Mouse (Mus musculus) layer of hippocampus, adult 2 months (tissue): ENCODE results near the gene Kctd13. TPM values are rescaled to one million over a fixed set of nuclear protein-coding genes. Genes with fewer than 3 reads are reported as not detected.
A peak's percentile ranks its signal among the peaks of the same experiment; 100 is the strongest.

Source experiments
- DNase-seq, 2 experiments: peaks; one replicate each; pipeline ENCODE4 v3.0.0; 2022; ENCODE audit warnings: low spot score in 2 of 2
- H3K27ac ChIP-seq: fragments of 200-600 bp; 2 replicates; pipeline ENCODE4 v1.8.1; 2022
- H3K4me3 ChIP-seq: fragments of 200-600 bp; 2 replicates; pipeline ENCODE4 v1.8.1; 2022; ENCODE audit warnings: mild to moderate bottlenecking
- CTCF ChIP-seq: fragments of 200-600 bp; conservative IDR thresholded peaks from 2 replicates; pipeline ENCODE4 v1.8.1; 2022; ENCODE audit warnings: antibody characterized with exemption, mild to moderate bottlenecking, moderate library complexity
- total RNA-seq, 2 experiments: library from RNA; stranded (reverse); gene quantifications; 2 replicates each; pipeline ENCODE4 v1.2.3; 2021

The Kctd13 gene
- total RNA-seq, 2 experiments from 2014 or later = 164 to 166 TPM

DNA sequence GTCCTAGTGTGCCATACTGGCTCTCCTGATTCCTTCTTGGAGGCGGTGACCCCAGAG lies 47.0 kb downstream of the Kctd13 start, which contains the start of gene Cdipt:
Cdipt (plus strand) TSS at position 22 of the 57 bp plus-strand sequence.
- peak within 1 kb of the TSS; percentile 100 for H3K4me3 ChIP-seq
- DNase-seq = no peak
- TF ChIP-seq CTCF = no peak
- H3K27ac ChIP-seq = peak within 1 kb of the TSS; percentile 100

DNA sequence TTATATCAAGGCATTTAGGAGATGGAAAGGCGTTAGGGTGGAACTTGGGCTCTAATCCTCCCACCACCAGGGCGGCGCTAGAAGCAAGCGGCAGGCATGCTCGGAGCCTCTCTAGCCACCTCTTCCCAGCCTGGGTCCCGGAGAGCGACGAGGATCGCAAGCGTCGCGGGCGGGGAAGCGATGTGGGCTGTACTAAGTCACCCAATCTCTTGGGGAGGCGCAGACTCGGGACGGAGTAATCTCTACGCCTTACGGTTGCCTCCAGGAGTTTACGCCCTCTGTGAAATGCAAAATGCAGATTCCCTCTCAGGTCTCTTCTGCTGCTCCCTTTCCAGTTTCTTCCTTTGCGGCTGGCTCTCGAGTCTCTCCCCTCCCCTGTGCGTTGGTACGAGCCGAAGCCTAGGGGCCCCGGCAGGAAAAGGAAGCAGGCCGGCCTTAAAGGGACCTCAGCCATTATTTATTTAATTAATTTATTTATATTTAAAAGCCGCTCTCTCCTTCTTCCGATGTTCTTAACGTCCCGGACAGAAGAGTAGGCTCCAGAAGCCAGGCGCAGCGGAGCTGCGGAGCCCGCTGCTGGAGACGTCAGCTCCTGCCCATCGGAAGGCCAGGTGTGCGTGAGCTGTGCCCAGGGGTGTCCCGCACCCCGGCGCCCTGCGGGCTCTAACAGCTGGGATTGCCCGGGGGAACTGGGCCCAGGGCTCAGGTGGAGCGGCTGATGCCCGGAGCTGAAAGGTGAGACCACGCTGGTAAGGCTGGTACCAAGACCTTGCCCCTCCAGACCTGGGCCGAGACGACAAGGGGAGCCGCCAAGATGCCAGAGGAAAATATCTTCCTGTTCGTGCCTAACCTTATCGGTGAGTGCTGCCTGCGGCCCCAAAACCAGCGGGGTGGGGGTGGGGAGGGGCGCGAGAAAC lies 47.5 kb downstream of the Kctd13 start, which contains the start of gene Cdiptos:
Cdiptos (minus strand) TSS at position 149 of the 917 bp plus-strand sequence.
- Histone ChIP-seq H3K27ac (peak within 1 kb of the TSS; percentile 100), H3K4me3 (peak within 1 kb of the TSS; percentile 100)
- peak; percentile 98 for TF ChIP-seq CTCF
- peak; percentile 95 to 98 for DNase-seq

DNA sequence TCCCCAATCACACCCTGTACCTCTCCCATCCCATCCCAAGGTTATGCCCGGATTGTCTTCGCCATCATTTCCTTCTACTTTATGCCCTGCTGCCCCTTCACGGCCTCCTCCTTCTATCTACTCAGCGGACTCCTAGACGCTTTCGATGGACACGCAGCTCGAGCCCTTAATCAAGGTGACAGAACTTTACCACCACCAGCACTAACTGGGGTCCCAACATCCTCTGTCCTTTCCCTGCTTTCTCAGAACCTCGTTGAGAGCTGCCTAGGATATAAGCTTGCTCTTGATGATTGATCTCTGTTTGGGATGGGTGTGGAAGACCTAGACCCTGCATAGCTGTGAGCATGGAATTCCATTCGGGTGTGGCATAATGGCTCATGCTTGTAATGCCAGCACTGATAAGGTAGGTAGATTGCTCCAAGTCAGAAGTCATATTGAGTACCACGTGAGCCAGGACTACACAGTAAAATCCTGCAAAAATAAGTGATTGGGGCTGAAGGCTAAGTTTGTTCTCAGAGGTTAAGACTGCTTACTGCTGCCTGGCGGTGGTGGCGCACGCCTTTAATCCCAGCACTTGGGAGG lies 48.3 kb downstream of the Kctd13 start:
- TF ChIP-seq CTCF = no peak
- no peak for DNase-seq
- H3K4me3 ChIP-seq = peak overlapping the region; percentile 100
- H3K27ac ChIP-seq = peak overlapping the region; percentile 100

DNA sequence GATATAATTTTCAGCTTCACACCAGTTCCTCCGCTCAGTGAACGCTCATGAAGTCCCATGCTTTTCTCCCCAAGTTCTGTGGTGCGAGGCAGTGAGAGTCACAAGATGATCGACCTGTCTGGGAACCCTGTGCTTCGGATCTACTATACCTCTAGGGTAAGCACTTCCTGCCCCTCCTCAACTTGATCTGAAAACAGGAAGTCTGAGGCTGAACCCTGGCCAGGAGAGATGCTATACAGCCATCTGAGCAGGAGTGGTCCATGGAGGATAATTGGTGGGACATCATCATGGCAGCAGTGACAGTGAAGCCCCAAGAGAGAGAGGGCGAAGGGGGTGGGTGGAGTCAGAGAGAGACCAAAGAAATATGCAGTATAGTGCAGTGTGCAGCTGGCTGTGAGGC lies 50.2 kb downstream of the Kctd13 start:
- no peak for DNase-seq
- no peak for TF ChIP-seq CTCF
- Histone ChIP-seq H3K4me3 (no peak overlapping the region), H3K27ac (no peak overlapping the region)

DNA sequence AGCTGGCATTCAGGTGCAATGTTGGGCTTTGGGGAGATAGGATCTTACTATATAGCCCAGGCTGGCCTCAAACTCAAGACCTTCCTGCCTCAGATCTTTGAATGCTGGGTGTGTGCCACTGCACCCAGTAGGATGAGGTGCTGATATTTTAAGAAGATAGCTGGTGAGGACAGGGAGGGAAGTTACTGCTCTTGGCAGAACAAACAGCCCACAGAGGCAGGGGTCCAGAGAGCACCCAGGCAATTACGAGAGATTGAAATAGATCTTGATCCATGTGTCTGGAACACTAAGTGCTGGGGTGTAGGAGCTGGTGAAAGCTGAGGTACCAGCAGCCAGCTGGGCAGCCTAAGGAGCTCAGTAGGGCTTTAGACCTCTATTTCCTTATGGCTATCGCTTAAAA lies 52.9 kb downstream of the Kctd13 start:
- no peak for DNase-seq

DNA sequence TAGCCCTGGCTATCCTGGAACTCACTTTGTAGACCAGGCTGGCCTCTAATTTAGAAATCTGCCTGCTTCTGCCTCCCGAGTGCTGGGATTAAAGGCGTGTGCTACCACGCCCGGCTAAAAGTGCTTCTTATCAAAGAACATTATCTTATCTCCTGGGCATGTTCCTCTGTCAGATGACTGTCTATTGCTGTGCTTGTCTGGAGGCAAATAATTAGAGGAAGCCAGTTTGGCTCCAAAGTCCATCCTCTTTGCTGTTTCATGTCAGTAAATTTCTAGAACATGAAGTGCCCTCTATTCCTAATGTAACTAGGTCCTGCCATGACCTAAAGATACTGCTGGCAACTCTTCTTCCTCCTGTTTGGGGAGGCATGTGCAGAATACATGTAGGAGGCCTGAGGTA lies 53.4 kb downstream of the Kctd13 start:
- Histone ChIP-seq H3K4me3 (no peak overlapping the region), H3K27ac (no peak overlapping the region)
- no peak for DNase-seq
- TF ChIP-seq CTCF = no peak

More for the DNA sequence above, 52.9 kb downstream of the Kctd13 start:
- Histone ChIP-seq H3K27ac (no peak overlapping the region), H3K4me3 (no peak overlapping the region)
- TF ChIP-seq CTCF = no peak

DNA sequence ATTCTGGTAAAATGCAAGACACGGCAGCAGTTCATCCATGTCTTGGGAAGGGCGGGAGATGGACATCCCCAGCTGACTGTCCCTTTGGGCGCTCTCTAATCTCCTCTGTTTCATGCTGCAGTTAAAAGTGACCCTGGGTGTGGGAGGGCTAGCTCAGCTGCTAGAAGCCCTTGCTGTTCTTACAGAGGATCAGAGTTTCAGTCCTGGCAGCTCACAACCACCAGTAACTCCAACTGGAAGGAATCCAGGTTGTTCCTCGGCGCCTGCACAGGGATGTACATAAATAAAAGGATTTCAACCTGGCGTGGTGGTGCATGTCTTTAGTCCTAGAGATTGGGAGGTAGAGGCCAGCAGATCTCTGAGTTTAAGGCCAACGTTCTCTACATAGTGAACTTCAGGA lies 54.4 kb downstream of the Kctd13 start:
- no peak for TF ChIP-seq CTCF
- DNase-seq = no peak
- no peak overlapping the region for H3K4me3 ChIP-seq
- H3K27ac ChIP-seq = no peak overlapping the region

DNA sequence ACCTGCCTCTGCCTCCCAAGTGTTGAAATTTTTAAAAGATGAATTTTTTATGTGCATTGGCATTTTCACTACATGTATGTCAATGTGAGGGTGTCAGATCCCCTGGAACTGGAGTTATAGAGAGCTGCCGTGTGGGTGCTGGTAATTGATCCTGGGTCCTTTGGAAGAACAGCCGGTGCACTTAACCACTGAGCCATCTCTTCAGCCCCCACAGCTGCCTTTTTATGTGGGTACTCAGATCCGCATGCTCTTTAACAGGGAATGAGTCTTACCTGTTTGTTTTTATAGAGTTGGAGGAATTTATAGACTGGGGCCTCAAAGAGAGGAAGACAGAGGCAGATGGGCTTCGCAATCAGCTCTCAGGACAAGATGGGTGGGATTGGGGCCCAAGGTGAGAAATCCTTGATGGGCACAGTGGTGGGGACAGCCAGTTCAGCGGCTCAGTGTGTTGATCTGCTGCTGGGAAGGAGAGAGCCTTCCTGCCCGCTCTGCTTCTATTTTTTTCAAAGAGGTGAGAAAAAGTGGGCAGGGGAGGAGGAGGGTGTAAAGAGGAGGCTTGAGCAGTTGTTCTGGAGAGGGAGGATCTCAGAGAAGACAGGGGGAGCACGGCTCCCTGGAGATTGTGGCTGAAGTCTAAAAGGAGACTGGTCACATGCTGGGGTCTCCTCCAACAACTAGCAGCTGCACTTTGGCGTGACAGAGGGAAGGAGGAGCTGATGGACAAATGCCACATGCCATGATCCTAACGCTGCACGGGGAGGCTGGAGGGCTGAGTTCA lies 56.2 kb downstream of the Kctd13 start:
- no peak overlapping the region for H3K4me3 ChIP-seq
- TF ChIP-seq CTCF = no peak
- H3K27ac ChIP-seq = no peak overlapping the region
- no peak for DNase-seq

DNA sequence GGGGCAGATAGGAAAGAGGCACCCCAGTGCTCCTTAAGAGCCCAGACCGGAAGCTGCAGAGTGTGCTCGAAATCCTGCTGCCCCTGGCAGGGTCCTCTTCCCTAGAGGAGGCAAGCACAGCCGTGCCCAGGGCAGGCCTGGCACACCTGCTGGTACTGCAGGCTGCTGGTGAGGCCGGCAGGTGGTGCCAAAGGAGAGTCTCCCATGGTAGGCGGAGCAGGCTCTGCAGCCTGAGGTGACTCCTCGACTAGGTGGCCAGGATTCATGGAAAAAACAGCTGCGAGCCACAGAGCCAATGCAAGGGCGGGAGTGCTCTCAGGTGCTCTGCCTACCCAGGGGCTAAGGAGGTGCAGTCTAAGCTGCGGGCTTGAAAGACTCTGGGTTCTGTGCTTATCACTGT lies 57.6 kb downstream of the Kctd13 start:
- DNase-seq = peak in 1 of 2 experiments; percentile 33
- TF ChIP-seq CTCF = peak; percentile 78
- H3K4me3 ChIP-seq = no peak overlapping the region
- H3K27ac ChIP-seq = no peak overlapping the region

DNA sequence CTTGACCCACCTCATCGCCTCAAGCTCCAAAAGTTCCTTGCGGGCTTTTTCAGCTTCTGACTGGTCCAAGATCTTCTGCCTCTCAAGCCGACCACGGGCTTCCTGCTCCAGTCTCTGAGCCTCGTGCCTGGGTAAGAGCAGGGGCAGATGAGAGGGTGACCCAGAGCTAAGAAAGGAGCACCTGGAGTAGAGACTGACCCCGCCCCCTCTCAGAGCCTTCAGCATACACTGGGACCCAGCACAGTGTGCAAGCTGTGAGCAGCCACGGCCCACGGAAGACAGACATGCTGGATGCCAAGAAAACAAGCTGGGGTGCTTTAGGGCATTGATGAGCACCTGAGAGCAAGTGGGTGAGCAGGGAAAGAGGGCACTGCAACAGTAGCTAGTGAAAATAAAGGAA lies 60.1 kb downstream of the Kctd13 start:
- Histone ChIP-seq H3K27ac (no peak overlapping the region), H3K4me3 (no peak overlapping the region)
- no peak for TF ChIP-seq CTCF
- DNase-seq = no peak

Other genes starting within 250 kb of the Kctd13 start
- gene Bola2, start 233.5 kb upstream of the Kctd13 start, total RNA-seq = 100 to 1,000 TPM; 103 to 112 TPM
- gene Slx1b, start 233.1 kb upstream of the Kctd13 start, total RNA-seq = 10 to 100 TPM; 18.9 to 22.3 TPM
- 100 to 1,000 TPM; 130 to 135 TPM for gene Coro1a, start 221.1 kb upstream of the Kctd13 start, total RNA-seq
- 100 to 1,000 TPM; 170 to 175 TPM for gene Mapk3, start 169.3 kb upstream of the Kctd13 start, total RNA-seq
- gene Gdpd3, start 162.5 kb upstream of the Kctd13 start, total RNA-seq = 1 to 10 TPM; 3.1 to 7.0 TPM
- 100 to 1,000 TPM; 283 to 289 TPM for gene Ypel3, start 151.9 kb upstream of the Kctd13 start, total RNA-seq
- 1 to 10 TPM in 1 of 2 experiments, under 1 TPM in 1; 0.54 to 1.0 TPM for gene Tbx6, start 147.4 kb upstream of the Kctd13 start, total RNA-seq
- gene Ppp4c, start 136.4 kb upstream of the Kctd13 start, total RNA-seq = 10 to 100 TPM; 50.2 to 54.9 TPM
- 10 to 100 TPM; 73.8 to 74.7 TPM for gene Fam57b, start 131.2 kb upstream of the Kctd13 start, total RNA-seq
- not detected for gene 4930451I11Rik, start 97.2 kb upstream of the Kctd13 start, total RNA-seq
- gene Doc2a, start 81.5 kb upstream of the Kctd13 start, total RNA-seq = 10 to 100 TPM; 19.2 to 20.5 TPM
- gene Hirip3, start 66.9 kb upstream of the Kctd13 start, total RNA-seq = 10 to 100 TPM; 32.2 to 38.5 TPM
- gene Ino80e, start 66.5 kb upstream of the Kctd13 start, total RNA-seq = 10 to 100 TPM; 49.2 to 49.4 TPM
- gene Taok2, start 44.2 kb upstream of the Kctd13 start, total RNA-seq = 100 to 1,000 TPM; 154 to 163 TPM
- 10 to 100 TPM; 21.4 to 23.3 TPM for gene Tmem219, start 6.0 kb upstream of the Kctd13 start, total RNA-seq
- 10 to 100 TPM; 31.7 to 36.1 TPM for gene Asphd1, start 20.7 kb downstream of the Kctd13 start, total RNA-seq
- gene Sez6l2, start 21.7 kb downstream of the Kctd13 start, total RNA-seq = 100 to 1,000 TPM; 439 to 458 TPM
- 100 to 1,000 TPM; 155 to 167 TPM for gene Cdipt, start 47.0 kb downstream of the Kctd13 start, total RNA-seq
- not detected for gene Cdiptos, start 47.2 kb downstream of the Kctd13 start, total RNA-seq
- 10 to 100 TPM in 1 of 2 experiments, 1 to 10 TPM in 1; 8.0 to 10.1 TPM for gene Mvp, start 85.7 kb downstream of the Kctd13 start, total RNA-seq
- gene Pagr1b, start 87.6 kb downstream of the Kctd13 start, total RNA-seq = under 1 TPM in 1 of 2 experiments, not detected in 1; 0.90 TPM
- 10 to 100 TPM; 17.4 to 43.4 TPM for gene Pagr1a, start 88.5 kb downstream of the Kctd13 start, total RNA-seq
- 10 to 100 TPM; 53.6 to 62.4 TPM for gene Gm42742, start 92.2 kb downstream of the Kctd13 start, total RNA-seq
- gene Prrt2, start 92.3 kb downstream of the Kctd13 start, total RNA-seq = 100 to 1,000 TPM; 243 to 275 TPM
- gene Maz, start 98.2 kb downstream of the Kctd13 start, total RNA-seq = 100 to 1,000 TPM; 242 to 258 TPM
- gene Kif22, start 113.6 kb downstream of the Kctd13 start, total RNA-seq = 1 to 10 TPM; 4.1 to 9.9 TPM
- gene Zg16, start 158.4 kb downstream of the Kctd13 start, total RNA-seq = not detected
- 1 to 10 TPM; 1.0 to 2.0 TPM for gene AI467606, start 162.5 kb downstream of the Kctd13 start, total RNA-seq
- gene Qprt, start 193.3 kb downstream of the Kctd13 start, total RNA-seq = not detected
- under 1 TPM; 0.64 to 0.72 TPM for gene Spn, start 208.9 kb downstream of the Kctd13 start, total RNA-seq